Mouse (Mus musculus) forebrain, embryonic 13.5 days (tissue): ENCODE measurements around the gene Trim65. TPM values are rescaled to one million over a fixed set of nuclear protein-coding genes. Genes with fewer than 3 reads are reported as not detected.

Experiments
- ATAC-seq: fragments of 200-750 bp; cut with Nextera tagmentation; 2 replicates; pipeline ENCODE4 v1.8.0; 2017
- H3K27ac ChIP-seq: fragments of 300-500 bp; sonication (generic); 2 replicates; pipeline ENCODE4 v1.5.1; 2015; ENCODE audit warnings: inconsistent platforms, mild to moderate bottlenecking, moderate library complexity
- H3K27me3 ChIP-seq: fragments of 300-500 bp; sonication (generic); 2 replicates; pipeline ENCODE4 v1.6.1; 2015; ENCODE audit warnings: mild to moderate bottlenecking, inconsistent platforms
- H3K36me3 ChIP-seq: fragments of 300-500 bp; sonication (generic); 2 replicates; pipeline ENCODE4 v1.6.1; 2015; ENCODE audit warnings: mild to moderate bottlenecking, inconsistent platforms; ENCODE audit not compliant: poor library complexity, severe bottlenecking
- H3K4me1 ChIP-seq: fragments of 300-500 bp; sonication (generic); 2 replicates; pipeline ENCODE4 v1.6.1; 2015; ENCODE audit warnings: inconsistent platforms
- H3K4me2 ChIP-seq: fragments of 300-500 bp; sonication (generic); 2 replicates; pipeline ENCODE4 v1.6.1; 2015; ENCODE audit warnings: inconsistent platforms, mild to moderate bottlenecking, moderate library complexity
- H3K4me3 ChIP-seq: fragments of 300-500 bp; sonication (generic); 2 replicates; pipeline ENCODE4 v1.5.1; 2015; ENCODE audit warnings: mild to moderate bottlenecking, inconsistent platforms
- H3K9ac ChIP-seq: fragments of 300-500 bp; sonication (generic); 2 replicates; pipeline ENCODE4 v1.6.1; 2015; ENCODE audit warnings: mild to moderate bottlenecking, inconsistent platforms
- H3K9me3 ChIP-seq: fragments of 300-500 bp; sonication (generic); replicated peaks from 2 replicates; pipeline ENCODE4 v1.6.1; 2016; ENCODE audit warnings: inconsistent platforms
- WGBS: fragments of 180-500 bp; shearing (Covaris S2); methylation state at CpG from one replicate; pipeline ENCODE4 v1.1.7; 2015; 5-methylcytosine and 5-hydroxymethylcytosine counted together
- polyA plus RNA-seq: library from polyadenylated mRNA; unstranded; fragments of >200 nt; fragmentation: Nextera tagmentation; extraction: Ambion mirVana; gene quantifications from 2 replicates; pipeline ENCODE4 v1.2.1, GENCODE M21; 2015

Trim65 gene
- polyA plus RNA-seq, 1 experiment from 2014 or later, result 1.2 TPM

DNA sequence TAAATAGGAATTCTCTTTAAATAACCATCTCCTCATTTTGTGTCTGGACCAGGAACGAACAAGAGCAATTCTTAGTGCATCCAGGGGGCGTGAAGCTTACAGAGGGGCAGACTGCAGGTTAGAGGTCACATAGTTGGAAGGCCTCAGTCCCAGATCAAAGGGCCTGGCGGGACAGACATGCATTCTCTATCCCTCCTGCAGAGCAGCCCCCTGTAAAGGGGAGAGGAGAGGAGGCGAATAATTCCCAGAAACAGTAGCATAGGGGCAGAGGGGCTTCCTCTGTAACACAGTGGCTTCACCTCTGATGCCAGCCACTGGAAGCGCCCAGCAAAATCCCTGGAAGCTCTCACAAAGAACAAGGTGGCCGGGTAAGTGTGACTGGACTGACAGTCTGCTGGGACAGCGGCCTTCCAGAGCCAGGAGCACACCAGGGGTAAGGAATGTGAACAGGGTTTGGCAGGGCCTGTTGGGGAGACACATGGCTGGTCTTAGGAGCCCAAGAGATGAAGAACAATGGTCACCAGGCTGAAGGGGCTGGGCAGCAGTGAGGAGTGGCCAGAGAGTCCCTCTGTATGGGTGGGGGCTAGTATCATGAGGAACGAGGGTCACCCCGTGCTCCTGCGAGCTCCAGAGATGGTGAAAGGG, 52.1 kb downstream of the Trim65 start:
- Histone ChIP-seq H3K27me3 (no peaks in the 10 kb centered on the region), H3K4me2 (no peak overlapping the region), H3K4me3 (no peak overlapping the region), H3K9me3 (no peaks in the 10 kb centered on the region), H3K9ac (no peak overlapping the region), H3K4me1 (peaks cover 13% of the 10 kb centered on the region), H3K36me3 (peaks cover 51% of the 10 kb centered on the region), H3K27ac (peak overlapping the region; percentile 25)
- no peak for ATAC-seq
- WGBS, result 35% methylated on average over 10 of the region's 10 CpGs

DNA sequence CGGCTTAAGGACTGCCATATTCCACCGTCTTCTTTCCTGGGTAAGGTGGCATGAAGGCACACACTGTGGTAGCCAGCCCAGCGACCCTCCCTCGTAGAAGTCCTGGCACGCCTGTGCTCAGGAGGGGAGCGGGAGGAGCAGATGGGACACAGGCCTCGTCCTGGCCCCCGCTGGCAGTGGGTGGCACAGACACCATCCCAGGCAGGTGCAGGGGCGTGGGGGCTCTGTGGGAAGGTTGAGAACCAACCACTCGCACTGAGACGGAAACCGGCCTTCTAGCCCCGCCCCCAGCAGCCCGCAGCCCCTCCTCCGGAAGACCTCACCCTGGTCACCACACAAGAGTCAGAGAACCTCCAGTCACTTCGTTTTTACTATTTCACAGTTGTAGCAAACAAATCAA, 52.7 kb downstream of the Trim65 start:
- Histone ChIP-seq H3K36me3 (peaks cover 45% of the 10 kb centered on the region), H3K9me3 (no peaks in the 10 kb centered on the region), H3K27me3 (no peaks in the 10 kb centered on the region), H3K4me1 (peaks cover 13% of the 10 kb centered on the region), H3K4me3 (peak overlapping the region; percentile 24), H3K4me2 (peak overlapping the region; percentile 55), H3K9ac (peak overlapping the region; percentile 51), H3K27ac (no peak overlapping the region; the same call in 1 of the 2 replicates)
- 16% methylated on average over 16 of the region's 16 CpGs for WGBS
- peak; percentile 52; the same call in 1 of the 2 replicates for ATAC-seq

- peak within 1 kb of the TSS; percentile 25 for H3K27ac ChIP-seq
- H3K9ac ChIP-seq, result peak within 1 kb of the TSS; percentile 51
- H3K4me3 ChIP-seq, result peak within 1 kb of the TSS; percentile 24
- H3K4me2 ChIP-seq, result peak within 1 kb of the TSS; percentile 55
- ATAC-seq, result 0 out of 2 replicates have a peak, but pooled peaks have one; percentile 25
- H3K9me3 ChIP-seq, result no peaks in the 10 kb centered on the region
- no peaks in the 10 kb centered on the region for H3K27me3 ChIP-seq
- H3K4me1 ChIP-seq, result peaks cover 13% of the 10 kb centered on the region
- H3K36me3 ChIP-seq, result peaks cover 41% of the 10 kb centered on the region
- 76% methylated on average over 22 of the region's 22 CpGs for WGBS
These were observed 53.3 kb downstream of the Trim65 start, which contains the start of gene Unc13d for GRCm38 (mm10) chr11:116077446-116078204. Gene Unc13d, minus strand, starts transcription at chr11:116077961.

GRCm38 (mm10) chr11:116076836-116077235, 54.1 kb downstream of the Trim65 start:
- Histone ChIP-seq H3K4me1 (peaks cover 13% of the 10 kb centered on the region), H3K4me2 (no peak overlapping the region), H3K9me3 (no peaks in the 10 kb centered on the region), H3K36me3 (peaks cover 33% of the 10 kb centered on the region), H3K27ac (no peak overlapping the region), H3K27me3 (no peaks in the 10 kb centered on the region), H3K4me3 (no peak overlapping the region), H3K9ac (no peak overlapping the region)
- ATAC-seq, result no peak
- 94% methylated on average over 7 of the region's 7 CpGs for WGBS

- Histone ChIP-seq H3K4me1 (peaks cover 13% of the 10 kb centered on the region), H3K27ac (no peak overlapping the region), H3K4me2 (no peak overlapping the region), H3K4me3 (no peak overlapping the region), H3K36me3 (peaks cover 26% of the 10 kb centered on the region), H3K9me3 (no peaks in the 10 kb centered on the region), H3K9ac (no peak overlapping the region), H3K27me3 (no peaks in the 10 kb centered on the region)
- no peak for ATAC-seq
- 70% methylated on average over 7 of the region's 7 CpGs for WGBS
These were observed 54.7 kb downstream of the Trim65 start for GRCm38 (mm10) chr11:116076266-116076540.

DNA sequence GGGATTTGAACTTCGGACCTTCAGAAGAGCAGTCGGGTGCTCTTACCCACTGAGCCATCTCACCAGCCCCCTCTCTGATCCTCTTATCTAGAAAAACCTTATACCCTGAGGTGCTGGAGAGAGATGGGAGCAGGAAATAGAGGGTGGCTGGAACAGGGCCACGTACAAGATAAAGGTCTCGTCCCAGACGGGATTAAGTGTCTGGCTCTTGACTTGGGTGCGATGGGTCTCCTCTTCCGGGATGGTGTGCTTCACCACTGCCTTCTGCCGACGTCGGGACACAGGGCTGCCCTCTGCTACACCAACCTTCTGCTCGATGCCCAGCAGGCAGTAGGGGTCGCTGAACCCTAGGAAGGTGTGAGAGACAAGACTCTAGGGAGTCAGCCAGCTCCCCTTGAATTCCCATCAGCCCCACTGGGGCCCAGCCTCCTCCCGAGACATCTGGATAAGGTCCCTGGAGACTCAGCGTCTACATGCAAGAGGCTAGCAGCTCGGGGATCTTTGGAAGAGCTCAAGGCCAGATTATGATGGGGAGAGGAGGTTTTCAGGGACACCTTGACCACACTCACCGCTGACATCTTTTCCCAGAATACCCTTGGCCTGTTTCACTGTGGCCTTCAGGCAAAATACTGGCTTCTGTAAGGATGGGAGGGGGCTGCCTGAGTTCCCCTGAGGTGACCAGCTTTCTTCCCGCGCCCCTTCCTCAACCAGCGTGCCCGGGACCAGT, 55.2 kb downstream of the Trim65 start:
- Histone ChIP-seq H3K4me2 (no peak overlapping the region), H3K9ac (no peak overlapping the region), H3K27ac (no peak overlapping the region), H3K4me3 (no peak overlapping the region), H3K27me3 (no peaks in the 10 kb centered on the region), H3K9me3 (no peaks in the 10 kb centered on the region), H3K4me1 (peaks cover 13% of the 10 kb centered on the region), H3K36me3 (peaks cover 21% of the 10 kb centered on the region)
- ATAC-seq, result no peak
- WGBS, result 54% methylated on average over 20 of the region's 20 CpGs

DNA sequence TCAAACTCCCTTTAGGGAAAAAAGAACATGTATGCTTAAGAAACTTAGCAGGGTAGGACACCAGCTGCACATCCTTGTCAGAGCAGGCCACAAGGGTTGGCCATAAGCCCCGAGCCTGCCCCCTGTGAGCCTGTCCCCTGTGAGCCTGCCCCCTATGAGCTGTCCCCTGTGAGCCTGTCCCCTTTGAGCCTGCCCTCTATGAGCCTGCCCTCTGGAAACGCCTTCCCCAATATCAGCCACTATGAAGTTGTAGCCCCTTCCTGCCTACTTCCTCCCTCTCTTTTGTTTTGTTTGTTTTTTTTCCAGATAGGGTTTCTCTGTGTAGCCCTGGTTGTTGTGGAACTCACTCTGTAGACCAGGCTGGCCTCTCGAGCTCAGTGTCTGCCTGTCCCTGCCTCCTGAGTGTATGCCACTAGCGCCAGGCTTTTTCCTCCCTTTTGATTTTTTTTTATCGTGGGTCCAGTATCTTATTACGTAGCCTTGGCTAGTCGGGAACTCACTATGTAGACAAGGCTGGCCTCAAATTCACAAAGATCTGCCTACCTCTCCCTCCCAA, 56.4 kb downstream of the Trim65 start:
- Histone ChIP-seq H3K36me3 (peaks cover 9% of the 10 kb centered on the region), H3K4me2 (no peak overlapping the region), H3K27ac (no peak overlapping the region), H3K27me3 (no peaks in the 10 kb centered on the region), H3K9ac (no peak overlapping the region), H3K4me3 (no peak overlapping the region), H3K4me1 (peaks cover 13% of the 10 kb centered on the region), H3K9me3 (no peaks in the 10 kb centered on the region)
- WGBS, result 75% methylated on average over 7 of the region's 7 CpGs
- no peak for ATAC-seq

GRCm38 (mm10) chr11:116072608-116073007, 58.3 kb downstream of the Trim65 start:
- Histone ChIP-seq H3K27ac (no peak overlapping the region), H3K4me3 (no peak overlapping the region), H3K9ac (no peak overlapping the region), H3K36me3 (no peaks in the 10 kb centered on the region), H3K4me2 (no peak overlapping the region), H3K9me3 (no peaks in the 10 kb centered on the region), H3K4me1 (no peaks in the 10 kb centered on the region), H3K27me3 (no peaks in the 10 kb centered on the region)
- ATAC-seq, result no peak
- 89% methylated on average over 3 of the region's 3 CpGs for whole genome bisulfite sequencing

Other genes with a start within 250 kb of the Trim65 start
- gene Smim5, start 231.2 kb downstream of the Trim65 start, polyA plus RNA-seq, result 1.4 and 1.5 TPM in 2 replicates
- gene Smim6, start 219.1 kb downstream of the Trim65 start, polyA plus RNA-seq, result 0.80 and 0.86 TPM in 2 replicates
- 56.1 and 62.4 TPM in 2 replicates for gene Sap30bp, start 197.8 kb downstream of the Trim65 start, polyA plus RNA-seq
- gene Recql5, start 197.7 kb downstream of the Trim65 start, polyA plus RNA-seq, result 24.4 and 29.6 TPM in 2 replicates
- gene Itgb4, start 156.4 kb downstream of the Trim65 start, polyA plus RNA-seq, result 0.21 and 0.38 TPM in 2 replicates
- 74.8 and 86.1 TPM in 2 replicates for gene Galk1, start 118.4 kb downstream of the Trim65 start, polyA plus RNA-seq
- gene H3f3b, start 103.2 kb downstream of the Trim65 start, polyA plus RNA-seq, result 2,689 and 2,766 TPM in 2 replicates
- 38.0 and 42.3 TPM in 2 replicates for gene Unk, start 100.8 kb downstream of the Trim65 start, polyA plus RNA-seq
- gene Unc13d, start 53.2 kb downstream of the Trim65 start, polyA plus RNA-seq, result 0.84 and 0.98 TPM in 2 replicates
- 114 and 115 TPM in 2 replicates for gene Wbp2, start 44.1 kb downstream of the Trim65 start, polyA plus RNA-seq
- gene Trim47, start 3.9 kb downstream of the Trim65 start, polyA plus RNA-seq, result 2.7 and 2.8 TPM in 2 replicates
- gene Mrpl38, start 7.7 kb upstream of the Trim65 start, polyA plus RNA-seq, result 79.8 and 86.1 TPM in 2 replicates
- 58.5 and 71.5 TPM in 2 replicates for gene Fbf1, start 37.0 kb upstream of the Trim65 start, polyA plus RNA-seq
- 75.3 and 81.6 TPM in 2 replicates for gene Ten1, start 67.7 kb upstream of the Trim65 start, polyA plus RNA-seq
- 35.0 and 43.3 TPM in 2 replicates for gene Acox1, start 67.9 kb upstream of the Trim65 start, polyA plus RNA-seq
- gene Evpl, start 106.9 kb upstream of the Trim65 start, polyA plus RNA-seq, result 0.12 and 0.14 TPM in 2 replicates
- 71.8 and 72.1 TPM in 2 replicates for gene Srp68, start 143.1 kb upstream of the Trim65 start, polyA plus RNA-seq
- 0.09 and 0.16 TPM in 2 replicates for gene Galr2, start 149.8 kb upstream of the Trim65 start, polyA plus RNA-seq
- 88.9 and 89.2 TPM in 2 replicates for gene Exoc7, start 176.1 kb upstream of the Trim65 start, polyA plus RNA-seq
- 8.1 and 10.6 TPM in 2 replicates for gene Foxj1, start 204.3 kb upstream of the Trim65 start, polyA plus RNA-seq